Mouse (Mus musculus) gastrocnemius, adult 2 months (tissue): ENCODE results near the gene Cenpt. TPM values are rescaled to one million over a fixed set of nuclear protein-coding genes. Genes with fewer than 3 reads are reported as not detected.
"Not testable (repeated sequence)": the region's sequence is repeated elsewhere in the genome, so short reads cannot be mapped to it uniquely, and the experiment has no call there.

Experiments used
- DNase-seq: peaks from one replicate; pipeline ENCODE4 v3.0.0; 2022
- H3K27ac ChIP-seq: fragments of 200-600 bp; 2 replicates; pipeline ENCODE4 v1.8.1; 2022; ENCODE audit warnings: mild to moderate bottlenecking
- H3K4me3 ChIP-seq: fragments of 200-600 bp; 2 replicates; pipeline ENCODE4 v1.8.1; 2022; ENCODE audit warnings: mild to moderate bottlenecking, moderate library complexity
- CTCF ChIP-seq: fragments of 200-600 bp; IDR thresholded peaks from 2 replicates; pipeline ENCODE4 v1.8.1; 2022; ENCODE audit warnings: antibody characterized with exemption, mild to moderate bottlenecking, moderate library complexity
- intact Hi-C: fragments of 180-260 bp; cut with DNase I; formaldehyde crosslinking; loops from one replicate; pipeline ENCODE4 v1.15.1; 2025
- total RNA-seq, 2 experiments: library from RNA; stranded (reverse); gene quantifications; 2 replicates each; pipeline ENCODE4 v1.2.3; 2021

The Cenpt gene
- total RNA-seq, 2 experiments from 2014 or later: 1.0 to 1.8 TPM

DNA sequence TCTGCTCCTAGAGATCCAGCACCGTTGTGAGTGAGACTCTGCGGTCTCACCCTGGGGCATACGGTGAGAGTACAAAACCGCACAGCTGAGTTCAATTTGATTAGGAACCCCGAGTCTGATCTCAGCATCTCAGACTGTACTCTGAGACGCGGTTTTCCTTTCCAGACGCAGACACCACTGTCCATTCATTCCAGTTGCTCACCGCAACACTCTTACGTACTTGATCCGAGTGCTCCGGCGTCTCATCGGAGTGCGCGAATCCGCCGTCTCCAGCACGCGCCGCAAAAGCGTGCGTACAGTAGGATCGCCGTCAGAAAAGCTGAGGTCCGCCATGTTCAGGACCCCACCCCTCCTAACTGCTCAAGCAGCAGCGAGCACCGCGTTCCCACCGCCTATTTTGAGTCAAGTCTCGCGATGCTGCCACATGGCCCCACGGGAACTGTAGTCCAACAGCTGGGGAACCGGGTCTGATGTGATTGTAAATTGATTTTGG, 1.4 kb downstream of the Cenpt start:
- intact Hi-C loops: loop anchor here (5.0 kb wide), 2 partner anchors 51 to 81 kb away; partner anchors contain the start of genes Ctrl and Pskh1
- peak overlapping the region; percentile 97 for H3K4me3 ChIP-seq
- DNase-seq: peak; percentile 91
- peak overlapping the region; percentile 79 for H3K27ac ChIP-seq
- TF ChIP-seq CTCF: no peak

GRCm38 (mm10) chr8:105850611-105851010, 2.5 kb downstream of the Cenpt start:
- Histone ChIP-seq H3K4me3 (no peak overlapping the region), H3K27ac (no peak overlapping the region)
- no peak for TF ChIP-seq CTCF
- DNase-seq: no peak
- intact Hi-C loops: loop anchor here (5.0 kb wide), 2 partner anchors 52 to 82 kb away; partner anchors contain the start of genes Ctrl and Pskh1

GRCm38 (mm10) chr8:105850014-105850413, 3.1 kb downstream of the Cenpt start:
- no peak for DNase-seq
- TF ChIP-seq CTCF: no peak
- intact Hi-C loops: loop anchor here (5.0 kb wide), 2 partner anchors 52 to 82 kb away; partner anchors contain the start of genes Ctrl and Pskh1
- Histone ChIP-seq H3K27ac (no peak overlapping the region), H3K4me3 (no peak overlapping the region)

DNA sequence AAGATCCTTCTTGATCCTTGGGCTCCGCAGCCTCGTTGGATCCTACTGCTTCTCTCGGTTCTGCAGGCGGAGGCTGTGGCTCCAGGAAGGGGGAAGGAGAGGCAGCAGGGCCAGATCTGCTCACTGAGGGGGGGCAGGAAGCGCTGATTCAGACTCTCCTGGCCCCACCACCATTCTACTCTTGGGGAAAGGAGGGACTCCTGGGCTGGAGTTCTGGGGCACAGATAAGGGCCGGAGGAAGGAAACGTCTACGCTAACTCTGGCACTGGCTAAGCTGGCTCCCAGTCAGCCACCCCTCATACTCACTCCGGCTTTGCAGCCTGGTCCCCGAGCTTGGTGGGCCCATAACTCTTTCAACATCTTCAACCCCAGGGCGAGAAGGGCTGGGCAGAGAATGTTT, 6.4 kb downstream of the Cenpt start:
- no peak for TF ChIP-seq CTCF
- intact Hi-C loops: no loop called here
- Histone ChIP-seq H3K4me3 (no peak overlapping the region), H3K27ac (no peak overlapping the region)
- DNase-seq: no peak

- H3K27ac ChIP-seq: no peak overlapping the region
- H3K4me3 ChIP-seq: no peak overlapping the region
- intact Hi-C loops: loop anchor here (5.0 kb wide), 1 partner anchor 183 kb away; no protein-coding TSS in a partner anchor
- DNase-seq: no peak
- no peak for TF ChIP-seq CTCF
Observed at GRCm38 (mm10) chr8:105839209-105839608, 13.9 kb downstream of the Cenpt start.

DNA sequence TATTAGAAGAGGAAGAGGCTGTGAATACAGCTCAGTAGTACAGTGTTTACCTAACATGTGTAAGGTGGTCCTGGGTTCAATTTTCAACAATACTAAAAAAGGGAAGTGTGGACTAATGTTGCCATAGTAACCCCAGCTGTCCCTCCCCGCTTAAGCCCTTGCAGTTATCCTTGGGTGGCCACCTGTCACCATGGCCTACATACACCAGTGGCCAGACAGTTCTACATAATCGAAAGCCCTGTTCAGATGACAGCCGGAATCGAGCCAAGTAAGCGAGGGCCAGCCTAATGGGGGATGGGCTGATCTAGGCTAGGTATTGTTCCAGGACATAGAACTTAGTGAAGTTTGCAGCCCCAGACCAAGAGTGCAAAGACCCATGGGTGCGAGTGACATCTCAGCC, 16.1 kb downstream of the Cenpt start:
- no peak for TF ChIP-seq CTCF
- no peak overlapping the region for H3K4me3 ChIP-seq
- intact Hi-C loops: loop anchor here (5.0 kb wide), 1 partner anchor 185 kb away; no protein-coding TSS in a partner anchor
- no peak overlapping the region for H3K27ac ChIP-seq
- DNase-seq: no peak

DNA sequence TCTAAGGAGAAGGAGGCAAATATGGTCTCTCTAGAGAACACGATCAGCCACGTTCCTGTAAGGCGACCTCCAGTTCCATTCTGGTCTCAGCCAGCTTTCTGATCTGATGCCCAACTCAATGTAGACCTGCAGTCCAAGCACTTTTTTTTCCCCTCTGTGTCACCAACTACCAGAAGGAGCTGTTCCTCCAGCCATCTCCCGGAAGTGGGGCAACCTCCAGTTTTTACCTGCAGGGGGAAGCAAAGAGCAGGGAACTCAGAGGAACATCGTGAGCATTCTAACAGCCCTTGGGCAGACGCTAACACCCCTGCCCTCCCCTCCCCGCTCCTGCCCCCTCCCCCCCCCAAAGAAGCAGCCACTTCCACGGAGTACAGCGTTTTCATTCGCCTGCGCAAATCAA, 17.8 kb downstream of the Cenpt start:
- intact Hi-C loops: loop anchor here (1.0 to 5.0 kb wide), 2 partner anchors 95 to 187 kb away; no protein-coding TSS in a partner anchor
- peak; percentile 84 for DNase-seq
- peak overlapping the region; percentile 50 for H3K27ac ChIP-seq
- peak; percentile 82 for TF ChIP-seq CTCF
- H3K4me3 ChIP-seq: no peak overlapping the region

GRCm38 (mm10) chr8:105833740-105834139, 19.3 kb downstream of the Cenpt start:
- intact Hi-C loops, H3K27ac ChIP-seq, H3K4me3 ChIP-seq, DNase-seq: not testable (repeated sequence)

- Histone ChIP-seq H3K4me3 (peak within 1 kb of the TSS; percentile 85), H3K27ac (peak within 1 kb of the TSS; percentile 96)
- intact Hi-C loops: no loop called here
- peak; percentile 97 for DNase-seq
- TF ChIP-seq CTCF: no peak
Observed at GRCm38 (mm10) chr8:105826861-105827848, 25.9 kb downstream of the Cenpt start, which contains the start of the genes Ranbp10 and Tsnaxip1. Ranbp10 (minus strand) TSS chr8:105827350. Tsnaxip1 (plus strand) TSS chr8:105827731.

GRCm38 (mm10) chr8:105826379-105826778, 26.7 kb downstream of the Cenpt start:
- intact Hi-C loops: no loop called here
- TF ChIP-seq CTCF: no peak
- Histone ChIP-seq H3K27ac (peak overlapping the region; percentile 96), H3K4me3 (peak overlapping the region; percentile 85)
- DNase-seq: no peak

DNA sequence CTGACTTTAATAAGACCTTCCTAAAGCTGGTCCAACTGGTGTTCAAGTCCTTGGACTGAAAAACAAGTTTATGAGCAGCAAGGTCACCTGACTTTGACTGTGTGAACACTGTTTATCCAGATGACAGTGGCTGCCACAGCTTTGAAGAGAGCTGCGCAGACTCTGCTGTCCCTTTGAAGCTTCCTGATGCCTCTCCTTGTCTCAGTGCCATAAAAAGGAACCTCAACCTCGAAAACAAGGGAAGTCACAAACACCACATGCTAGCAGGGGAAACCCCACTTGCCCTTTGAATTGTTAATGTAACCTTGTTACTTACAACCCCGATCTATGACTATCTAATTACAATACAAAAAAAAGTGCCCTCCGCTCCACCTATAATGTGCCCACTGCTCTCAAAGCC, 27.6 kb downstream of the Cenpt start:
- DNase-seq: no peak
- TF ChIP-seq CTCF: no peak
- Histone ChIP-seq H3K4me3 (peak overlapping the region; percentile 85), H3K27ac (peak overlapping the region; percentile 96)
- intact Hi-C loops: no loop called here

DNA sequence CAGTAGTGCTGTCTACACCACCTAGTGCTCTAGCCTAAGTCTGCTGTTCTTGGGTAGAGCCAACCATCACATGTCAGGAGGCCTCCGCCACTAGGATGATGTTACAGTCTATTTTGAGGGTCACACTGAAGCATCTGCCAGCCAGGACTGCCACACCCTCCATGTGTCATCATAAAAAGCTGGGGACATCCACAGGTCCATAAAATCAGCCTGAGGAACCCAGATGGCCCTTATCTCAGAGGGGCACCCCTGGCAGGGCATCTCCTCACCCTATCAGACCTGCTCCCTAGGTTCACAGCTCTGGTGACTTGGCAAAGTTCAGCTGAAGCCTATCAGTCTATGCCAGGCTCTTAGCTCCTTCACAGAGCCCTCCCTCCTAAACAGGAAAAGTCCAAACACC, 32.2 kb downstream of the Cenpt start:
- H3K4me3 ChIP-seq: no peak overlapping the region; the same call in 1 of the 2 replicates
- intact Hi-C loops: no loop called here
- peak overlapping the region; percentile 91 for H3K27ac ChIP-seq
- TF ChIP-seq CTCF: no peak; the same call in 1 of the 2 replicates
- peak; percentile 82 for DNase-seq

- no peak for DNase-seq
- no peak for TF ChIP-seq CTCF
- H3K4me3 ChIP-seq: no peak overlapping the region
- intact Hi-C loops: no loop called here
- peak overlapping the region; percentile 91 for H3K27ac ChIP-seq
Observed at GRCm38 (mm10) chr8:105819659-105820058, 33.4 kb downstream of the Cenpt start.
